7 mouse cellular contexts compared by ENCODE assay signal in the genomic region with DNA sequence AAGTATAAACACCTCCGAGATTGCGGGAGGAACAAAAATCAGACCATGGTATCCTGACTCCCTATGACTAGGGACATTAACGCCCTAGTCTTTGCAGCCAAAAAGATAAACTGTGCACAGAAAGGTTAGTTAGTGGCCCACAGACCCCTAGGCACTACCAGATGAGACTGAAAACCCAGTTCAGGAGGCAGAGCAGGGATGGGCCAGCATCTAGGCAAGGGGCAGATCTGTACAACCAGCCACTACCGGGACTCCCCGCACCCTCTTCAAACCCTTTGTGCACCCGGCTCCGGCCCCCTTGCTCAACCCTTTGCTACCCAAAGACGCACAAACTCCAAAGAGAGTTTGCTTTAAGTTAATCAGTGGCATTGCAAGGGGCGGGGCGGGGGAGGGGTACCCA. TPM values are rescaled to one million over a fixed set of nuclear protein-coding genes. Genes with fewer than 3 reads are reported as not detected.
DNase-seq lines count a peak whose midpoint lies in the region; ATAC-seq and TF ChIP-seq lines count a peak whose summit lies in the region.

No protein-coding gene starts in this region.

- H3K4me1 ChIP-seq in hindbrain, embryonic 14.5 days (replicated peaks; ENCODE audit: control insufficient read depth, insufficient read depth, low read length): peaks cover 8% of the 10 kb centered on the region; the same call in 1 of the 2 replicates
- peaks cover 22% of the 10 kb centered on the region for H3K4me1 ChIP-seq in hindbrain, embryonic 12.5 days
- H3K4me1 ChIP-seq in intestine, embryonic 15.5 days (replicated peaks): 0 out of 2 replicates have a peak, but pooled peaks cover 7% of the 10 kb centered on the region
- no peaks in the 10 kb centered on the region for H3K4me1 ChIP-seq in thymus, adult 2 months (replicated peaks; ENCODE audit: control insufficient read depth, insufficient read depth, low read length)

- 0 out of 2 replicates have a peak overlapping the region, but pooled peaks have one; percentile 6 for H3K4me2 ChIP-seq in hindbrain, embryonic 14.5 days (replicated peaks)
- H3K4me2 ChIP-seq in hindbrain, embryonic 12.5 days (replicated peaks): no peak overlapping the region
- peak overlapping the region; percentile 85 for H3K4me2 ChIP-seq in intestine, embryonic 15.5 days (replicated peaks)

- H3K27me3 ChIP-seq in hindbrain, embryonic 14.5 days (ENCODE audit: control insufficient read depth, insufficient read depth, low read length): peaks cover 86% of the 10 kb centered on the region
- H3K27me3 ChIP-seq in hindbrain, embryonic 12.5 days: peaks cover 77% of the 10 kb centered on the region
- peaks cover 21% of the 10 kb centered on the region for H3K27me3 ChIP-seq in intestine, embryonic 15.5 days (replicated peaks)
- peaks cover 30% of the 10 kb centered on the region for H3K27me3 ChIP-seq in thymus, adult 2 months (ENCODE audit: control insufficient read depth, insufficient read depth, low read length)

- no peaks in the 10 kb centered on the region for H3K9me3 ChIP-seq in hindbrain, embryonic 14.5 days (ENCODE audit: control insufficient read depth, low read length)
- no peaks in the 10 kb centered on the region for H3K9me3 ChIP-seq in hindbrain, embryonic 12.5 days (replicated peaks)
- no peaks in the 10 kb centered on the region for H3K9me3 ChIP-seq in intestine, embryonic 15.5 days

- H3K4me3 ChIP-seq in hindbrain, embryonic 14.5 days (replicated peaks; ENCODE audit: low read length): no peak overlapping the region
- H3K4me3 ChIP-seq in hindbrain, embryonic 12.5 days: no peak overlapping the region
- peak overlapping the region; percentile 59 for H3K4me3 ChIP-seq in intestine, embryonic 15.5 days (replicated peaks)
- H3K4me3 ChIP-seq in thymus, adult 2 months (ENCODE audit: control insufficient read depth, insufficient read depth, low read length): no peak overlapping the region

- ATAC-seq in hindbrain, embryonic 14.5 days (ENCODE audit: low FRiP score): no peak
- ATAC-seq in hindbrain, embryonic 12.5 days (ENCODE audit: low FRiP score): no peak
- ATAC-seq in intestine, embryonic 15.5 days: peak; percentile 57

- H3K36me3 ChIP-seq in hindbrain, embryonic 14.5 days (replicated peaks; ENCODE audit: control insufficient read depth, insufficient read depth): no peaks in the 10 kb centered on the region
- H3K36me3 ChIP-seq in hindbrain, embryonic 12.5 days: no peaks in the 10 kb centered on the region
- no peaks in the 10 kb centered on the region for H3K36me3 ChIP-seq in intestine, embryonic 15.5 days
- H3K36me3 ChIP-seq in thymus, adult 2 months (ENCODE audit: control insufficient read depth, insufficient read depth, low read length): no peaks in the 10 kb centered on the region

- WGBS in hindbrain, embryonic 14.5 days: 5% methylated on average over 10 of the region's 10 CpGs
- 3% methylated on average over 10 of the region's 10 CpGs for WGBS in hindbrain, embryonic 12.5 days
- WGBS in intestine, embryonic 15.5 days: 2% methylated on average over 10 of the region's 10 CpGs
- 10% methylated on average over 10 of the region's 10 CpGs for WGBS in thymus, adult 2 months

- TF ChIP-seq POLR2A in thymus, adult 2 months (IDR thresholded peaks at IDR 0.05; ENCODE audit: control insufficient read depth, extremely low read depth, insufficient read depth, low read length, poor library complexity): no peak

- no peak overlapping the region for H3K9ac ChIP-seq in hindbrain, embryonic 14.5 days
- no peak overlapping the region for H3K9ac ChIP-seq in hindbrain, embryonic 12.5 days
- H3K9ac ChIP-seq in intestine, embryonic 15.5 days: no peak overlapping the region

- no peak for DNase-seq in hindbrain, embryonic 14.5 days (ENCODE audit: low spot score)
- peak; percentile 35 for DNase-seq in embryo, embryonic 11 days
- DNase-seq in neural tube, embryonic 10.5 days (ENCODE audit: extremely low spot score, low spot score): peak; percentile 57
- no peak for DNase-seq in cerebellum, adult 18-20 months
- no peak for DNase-seq in thymus, adult 2 months

- no peak for TF ChIP-seq CTCF in thymus, adult 2 months (IDR thresholded peaks at IDR 0.05; ENCODE audit: borderline replicate concordance, control insufficient read depth, extremely low read depth, insufficient read depth, low read length, poor library complexity)

- no peak overlapping the region for H3K27ac ChIP-seq in hindbrain, embryonic 14.5 days
- no peak overlapping the region for H3K27ac ChIP-seq in hindbrain, embryonic 12.5 days
- H3K27ac ChIP-seq in intestine, embryonic 15.5 days: peak overlapping the region; percentile 49; the same call in 1 of the 2 replicates
- no peak overlapping the region for H3K27ac ChIP-seq in thymus, adult 2 months (ENCODE audit: control insufficient read depth, insufficient read depth, low read length)

RNA-seq across cellular contexts. Expression of gene Nr5a2, which starts 14.4 kb away (rescaled TPM):
- polyA plus RNA-seq in hindbrain, embryonic 14.5 days (2014; fragmentation: Nextera tagmentation; extraction: Ambion mirVana): 1.0 and 1.3 TPM in 2 replicates
- 0.43 and 0.72 TPM in 2 replicates for polyA plus RNA-seq in hindbrain, embryonic 12.5 days (2016; fragmentation: Nextera tagmentation; extraction: Ambion mirVana)
- polyA plus RNA-seq in intestine, embryonic 15.5 days (2015; fragmentation: Nextera tagmentation; extraction: Ambion mirVana): 10.4 and 10.5 TPM in 2 replicates
- polyA plus RNA-seq in thymus, adult 2 months (2012; rRNA removed): 0.19 and 0.22 TPM in 2 replicates

Comparison
In these comparisons a context has a peak if more than half of its experiments do, and no peak if none do; other contexts are left out.
1. DNase-seq: peak in embryo, embryonic 11 days (single experiment) and neural tube, embryonic 10.5 days (single experiment); none in hindbrain, embryonic 14.5 days (single experiment), cerebellum, adult 18-20 months (0 of 2) and thymus, adult 2 months (single experiment).